ENCODE assay signal across 11 mouse cellular contexts in the genomic region with DNA sequence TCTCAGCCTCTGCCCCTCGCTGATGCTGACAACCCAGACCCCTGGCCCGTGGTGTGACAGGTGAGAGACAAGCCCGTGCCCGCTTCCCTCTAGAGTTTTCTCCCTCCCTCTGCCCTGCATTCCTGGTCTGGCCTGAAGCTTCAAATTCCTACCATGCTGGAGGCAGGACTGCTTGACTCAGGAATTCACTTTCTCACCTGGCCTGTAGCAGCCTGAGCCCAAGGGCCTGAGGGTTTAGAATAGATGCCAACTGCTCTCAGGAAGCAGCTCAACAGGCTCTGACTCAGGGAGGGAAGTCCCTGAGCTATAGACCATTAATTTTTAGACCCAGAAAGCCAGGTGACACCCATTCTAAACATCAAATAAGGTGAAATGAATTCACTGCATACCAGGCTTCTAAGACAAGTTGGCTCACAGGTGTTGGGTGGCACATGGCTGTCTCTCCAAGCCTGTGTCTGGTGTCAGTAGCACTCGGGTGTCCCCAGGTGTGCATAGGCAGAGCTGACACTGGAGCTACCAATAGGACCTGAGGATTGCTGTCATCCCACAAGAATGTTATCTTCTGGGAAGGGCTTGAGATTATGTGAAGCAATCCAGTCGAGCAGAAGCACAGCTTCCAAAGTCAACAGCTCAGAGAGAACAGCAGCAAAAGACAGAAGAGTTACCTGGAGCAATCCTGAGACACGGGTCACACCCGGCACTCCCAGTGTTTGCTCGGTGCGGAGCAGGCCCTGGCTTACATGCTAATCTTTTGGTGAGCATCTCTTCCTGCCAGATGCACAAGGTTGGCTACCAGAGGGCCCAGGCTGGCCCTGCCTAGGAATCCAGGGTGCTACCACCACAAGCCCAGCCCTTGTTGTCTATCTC. TPM values are rescaled to one million over a fixed set of nuclear protein-coding genes. Genes with fewer than 3 reads are reported as not detected.
DNase-seq lines count a peak whose midpoint lies in the region; ATAC-seq lines count a peak whose summit lies in the region.
"Had no signal": no experiment of that assay in that cellular context is flagged by ENCODE, and none has a peak within 500 bp of the region (broad histone marks: within the 10 kb centered on the region; RNA-seq: fewer than 3 reads in every experiment).

No protein-coding gene starts in this region.

- intact Hi-C loops in heart, postnatal 25 days (cut with DNase I) = no loop called here

- H3K4me3 ChIP-seq in kidney, embryonic 16.5 days (ENCODE audit: low read length) = no peak overlapping the region
- H3K4me3 ChIP-seq in lung, embryonic 16.5 days (ENCODE audit: low read length) = no peak overlapping the region
- H3K4me3 ChIP-seq: neural tube, embryonic 13.5 days had no signal

- no peak overlapping the region for H3K27ac ChIP-seq in kidney, embryonic 16.5 days (ENCODE audit: low read length)
- H3K27ac ChIP-seq in lung, embryonic 16.5 days (ENCODE audit: low read length) = no peak overlapping the region
- H3K27ac ChIP-seq: neural tube, embryonic 13.5 days had no signal

- no peaks in the 10 kb centered on the region for H3K9me3 ChIP-seq in kidney, embryonic 16.5 days (ENCODE audit: low read length)
- no peaks in the 10 kb centered on the region for H3K9me3 ChIP-seq in lung, embryonic 16.5 days (ENCODE audit: control insufficient read depth, low read length)
- H3K9me3 ChIP-seq: neural tube, embryonic 13.5 days had no signal

- DNase-seq in urinary bladder, adult 2 months (ENCODE audit: low spot score) = peak; percentile 22
- no peak for DNase-seq in urinary bladder, postnatal 4 days (ENCODE audit: low spot score in 2 of 2)
- DNase-seq in adrenal gland, adult 8-10 months = no peak
- no peak for DNase-seq in ovary, postnatal 10 days (ENCODE audit: low spot score)
- no peak for DNase-seq in heart, postnatal 25 days (ENCODE audit: low spot score)
- DNase-seq: midbrain, embryonic 14.5 days; thymus, postnatal 4 days had no signal

- ATAC-seq in kidney, embryonic 16.5 days (ENCODE audit: low FRiP score, low TSS enrichment) = 0 out of 2 replicates have a peak, but pooled peaks have one; percentile 19
- ATAC-seq in lung, embryonic 16.5 days (ENCODE audit: low read depth) = peak; percentile 59
- ATAC-seq in monocyte, adult 5-6 weeks (replicated peaks; ENCODE audit: insufficient number of reproducible peaks, low FRiP score, low TSS enrichment, poor library complexity, severe bottlenecking) = no peak

- no peak overlapping the region for H3K9ac ChIP-seq in kidney, embryonic 16.5 days (replicated peaks; ENCODE audit: low read length)
- no peak overlapping the region for H3K9ac ChIP-seq in lung, embryonic 16.5 days (ENCODE audit: low read length)
- H3K9ac ChIP-seq: neural tube, embryonic 13.5 days had no signal

- 69% methylated on average over 10 of the region's 10 CpGs for WGBS in kidney, embryonic 16.5 days
- WGBS in lung, embryonic 16.5 days = 49% methylated on average over 10 of the region's 10 CpGs

- peaks cover 9% of the 10 kb centered on the region for H3K4me1 ChIP-seq in kidney, embryonic 16.5 days (ENCODE audit: insufficient read depth, low read length)
- peaks cover 8% of the 10 kb centered on the region for H3K4me1 ChIP-seq in lung, embryonic 16.5 days (replicated peaks; ENCODE audit: control insufficient read depth, insufficient read depth, low read length)

- H3K36me3 ChIP-seq in kidney, embryonic 16.5 days (ENCODE audit: insufficient read depth, low read length) = no peaks in the 10 kb centered on the region
- no peaks in the 10 kb centered on the region for H3K36me3 ChIP-seq in lung, embryonic 16.5 days (ENCODE audit: control insufficient read depth, insufficient read depth, low read length)
- H3K36me3 ChIP-seq: neural tube, embryonic 13.5 days had no signal

- H3K4me2 ChIP-seq in kidney, embryonic 16.5 days (replicated peaks; ENCODE audit: low read depth, low read length) = no peak overlapping the region
- H3K4me2 ChIP-seq in lung, embryonic 16.5 days (ENCODE audit: low read depth, low read length) = no peak overlapping the region
- H3K4me2 ChIP-seq: neural tube, embryonic 13.5 days had no signal

- H3K27me3 ChIP-seq in kidney, embryonic 16.5 days (ENCODE audit: insufficient read depth, low read length) = no peaks in the 10 kb centered on the region
- H3K27me3 ChIP-seq in lung, embryonic 16.5 days (ENCODE audit: control insufficient read depth, insufficient read depth, low read depth, low read length) = no peaks in the 10 kb centered on the region

RNA-seq across cellular contexts. Expression of gene Dll1, which starts 50.5 kb away (rescaled TPM):
- polyA plus RNA-seq in urinary bladder, adult 2 months (2012; rRNA removed) = 8.7 and 9.4 TPM in 2 replicates
- 34.4 and 36.9 TPM in 2 replicates for polyA plus RNA-seq in kidney, embryonic 16.5 days (2015; fragmentation: Nextera tagmentation; extraction: Ambion mirVana)
- 4.4 and 7.1 TPM in 2 replicates for polyA plus RNA-seq in lung, embryonic 16.5 days (2015; fragmentation: Nextera tagmentation; extraction: Ambion mirVana)
- total RNA-seq in adrenal gland, adult 8-10 months (2022) = 1 to 10 TPM; 3.5 to 6.7 (median 4.5) TPM
- 0.19 to 1.4 TPM in 2 of 3 replicates, not detected in the other for total RNA-seq in monocyte, adult 5-6 weeks (2017)
- total RNA-seq in heart, postnatal 25 days (2021) = 1 to 10 TPM; 6.1 TPM
